Mouse (Mus musculus): ENCODE results near the gene C1qtnf6.

The C1qtnf6 gene

GRCm38 (mm10) chr15:78476878-78477277, 54.3 kb downstream of the C1qtnf6 start:
- no peak for DNase-seq

- no peak for DNase-seq
Observed at GRCm38 (mm10) chr15:78475604-78476031, 55.6 kb downstream of the C1qtnf6 start.

GRCm38 (mm10) chr15:78473442-78473841, 57.8 kb downstream of the C1qtnf6 start:
- DNase-seq: no peak
